Mouse (Mus musculus) liver, embryonic 16.5 days (tissue): ENCODE results near the gene Cyp46a1. TPM values are rescaled to one million over a fixed set of nuclear protein-coding genes. Genes with fewer than 3 reads are reported as not detected.

Source experiments
- ATAC-seq: fragments of 200-750 bp; cut with Nextera tagmentation; 2 replicates; pipeline ENCODE4 v1.8.0; 2017; ENCODE audit warnings: low read depth, mild to moderate bottlenecking, moderate number of reproducible peaks, moderate library complexity
- H3K27ac ChIP-seq: fragments of 300-500 bp; sonication (generic); 2 replicates; pipeline ENCODE4 v1.5.1; 2014; ENCODE audit warnings: mild to moderate bottlenecking, low read length
- H3K27me3 ChIP-seq: fragments of 300-500 bp; sonication (generic); 2 replicates; pipeline ENCODE4 v1.6.1; 2014; ENCODE audit warnings: low read depth, low read length, mixed read lengths; ENCODE audit not compliant: control insufficient read depth, insufficient read depth
- H3K36me3 ChIP-seq: fragments of 300-500 bp; sonication (generic); 2 replicates; pipeline ENCODE4 v1.6.1; 2014; ENCODE audit warnings: mild to moderate bottlenecking; ENCODE audit not compliant: control insufficient read depth, insufficient read depth
- H3K4me1 ChIP-seq: fragments of 300-500 bp; sonication (generic); 2 replicates; pipeline ENCODE4 v1.6.1; 2014; ENCODE audit warnings: low read depth, low read length, mixed read lengths; ENCODE audit not compliant: control insufficient read depth
- H3K4me2 ChIP-seq: fragments of 300-500 bp; sonication (generic); 2 replicates; pipeline ENCODE4 v1.6.1; 2014; ENCODE audit warnings: low read depth, low read length, mixed read lengths
- H3K4me3 ChIP-seq: fragments of 300-500 bp; sonication (generic); 2 replicates; pipeline ENCODE4 v1.5.1; 2014; ENCODE audit warnings: low read depth, mild to moderate bottlenecking, low read length
- H3K9ac ChIP-seq: fragments of 300-500 bp; sonication (generic); 2 replicates; pipeline ENCODE4 v1.6.1; 2014; ENCODE audit warnings: low read depth, low read length
- H3K9me3 ChIP-seq: fragments of 300-500 bp; sonication (generic); replicated peaks from 2 replicates; pipeline ENCODE4 v1.6.1; 2016; ENCODE audit warnings: low read length; ENCODE audit not compliant: control insufficient read depth
- WGBS: fragments of 180-500 bp; shearing (Covaris S2); extraction: QIAGEN DNeasy Blood & Tissue Kit; methylation state at CpG from one replicate; pipeline ENCODE4 v1.1.7; 2014; ENCODE audit not compliant: insufficient replicate concordance; 5-methylcytosine and 5-hydroxymethylcytosine counted together
- polyA plus RNA-seq: library from polyadenylated mRNA; unstranded; fragments of >200 nt; fragmentation: Nextera tagmentation; extraction: Ambion mirVana; gene quantifications from 2 replicates; pipeline ENCODE4 v1.2.1, GENCODE M21; 2015

The Cyp46a1 gene
- polyA plus RNA-seq, 1 experiment from 2014 or later = 0.25 TPM

- H3K36me3 ChIP-seq = no peaks in the 10 kb centered on the region
- WGBS = 64% methylated on average over 3 of the region's 3 CpGs
- H3K4me2 ChIP-seq = no peak overlapping the region
- H3K27me3 ChIP-seq = no peaks in the 10 kb centered on the region
- H3K9ac ChIP-seq = no peak overlapping the region
- no peak overlapping the region for H3K4me3 ChIP-seq
- ATAC-seq = no peak
- no peak overlapping the region for H3K27ac ChIP-seq
- no peaks in the 10 kb centered on the region for H3K4me1 ChIP-seq
- no peaks in the 10 kb centered on the region for H3K9me3 ChIP-seq
Measured at GRCm38 (mm10) chr12:108294620-108295019, 39.6 kb upstream of the Cyp46a1 start.

- Histone ChIP-seq H3K27ac (no peak overlapping the region), H3K36me3 (no peaks in the 10 kb centered on the region), H3K4me3 (no peak overlapping the region), H3K9ac (no peak overlapping the region), H3K27me3 (no peaks in the 10 kb centered on the region), H3K9me3 (no peaks in the 10 kb centered on the region), H3K4me1 (no peaks in the 10 kb centered on the region), H3K4me2 (no peak overlapping the region)
- WGBS = 59% methylated on average over 6 of the region's 6 CpGs
- no peak for ATAC-seq
Measured at GRCm38 (mm10) chr12:108297033-108297432, 37.1 kb upstream of the Cyp46a1 start.

DNA sequence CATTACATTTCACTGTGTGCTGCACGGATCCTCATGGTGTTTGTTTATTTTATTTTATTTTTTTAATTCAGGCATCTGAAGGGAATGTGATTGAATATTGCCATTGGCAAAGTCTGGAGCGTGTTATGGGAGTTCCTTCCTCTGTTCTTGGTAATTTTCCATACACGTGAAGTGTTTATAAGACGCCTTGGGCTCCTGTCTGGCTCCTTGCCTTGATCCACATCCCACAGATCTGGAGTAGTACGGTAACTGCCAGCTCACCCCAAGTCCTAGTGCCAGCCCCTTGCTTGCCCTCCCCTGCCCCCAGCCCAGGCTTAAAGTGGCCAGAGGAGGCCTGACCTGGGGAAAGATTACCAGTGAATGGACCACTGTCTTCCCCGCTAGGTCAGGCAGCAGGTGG, 33.2 kb upstream of the Cyp46a1 start:
- no peak for ATAC-seq
- WGBS = 61% methylated on average over 6 of the region's 6 CpGs
- Histone ChIP-seq H3K4me1 (no peaks in the 10 kb centered on the region), H3K9ac (no peak overlapping the region), H3K27ac (no peak overlapping the region), H3K9me3 (no peaks in the 10 kb centered on the region), H3K4me2 (no peak overlapping the region), H3K27me3 (peaks cover 16% of the 10 kb centered on the region), H3K4me3 (no peak overlapping the region), H3K36me3 (no peaks in the 10 kb centered on the region)

DNA sequence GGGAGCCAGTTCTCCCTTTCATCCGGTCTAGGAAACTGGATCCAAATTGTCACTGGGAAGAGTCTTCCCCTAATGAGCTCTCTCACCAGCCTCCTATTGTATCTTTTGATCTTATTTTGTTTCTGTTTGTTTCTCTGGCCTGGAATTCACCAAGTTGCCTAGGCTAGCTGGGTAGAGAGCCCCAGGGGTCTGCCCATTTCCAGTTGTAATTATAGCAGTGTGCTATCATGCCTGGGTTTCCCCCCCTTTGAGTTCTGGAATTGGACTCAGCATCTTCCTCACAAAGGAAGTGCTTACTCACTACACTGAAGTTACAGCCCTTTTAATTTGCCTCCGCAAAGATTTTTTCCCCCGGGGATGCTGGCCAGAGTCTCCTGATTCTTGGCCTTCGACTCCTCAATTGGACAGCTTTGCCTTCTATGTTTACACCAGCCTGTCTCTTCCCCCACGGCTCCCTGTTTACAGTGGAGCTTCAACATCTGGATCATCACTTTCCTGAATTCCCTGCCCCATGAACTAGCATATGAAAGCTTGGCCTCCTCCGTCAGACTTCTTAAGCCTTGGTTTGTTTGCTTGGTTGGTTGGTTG, 30.3 kb upstream of the Cyp46a1 start:
- 39% methylated on average over 6 of the region's 6 CpGs for WGBS
- Histone ChIP-seq H3K9ac (no peak overlapping the region), H3K27ac (no peak overlapping the region), H3K4me1 (no peaks in the 10 kb centered on the region), H3K9me3 (no peaks in the 10 kb centered on the region), H3K4me2 (no peak overlapping the region), H3K4me3 (no peak overlapping the region), H3K27me3 (peaks cover 29% of the 10 kb centered on the region), H3K36me3 (no peaks in the 10 kb centered on the region)
- ATAC-seq = no peak

DNA sequence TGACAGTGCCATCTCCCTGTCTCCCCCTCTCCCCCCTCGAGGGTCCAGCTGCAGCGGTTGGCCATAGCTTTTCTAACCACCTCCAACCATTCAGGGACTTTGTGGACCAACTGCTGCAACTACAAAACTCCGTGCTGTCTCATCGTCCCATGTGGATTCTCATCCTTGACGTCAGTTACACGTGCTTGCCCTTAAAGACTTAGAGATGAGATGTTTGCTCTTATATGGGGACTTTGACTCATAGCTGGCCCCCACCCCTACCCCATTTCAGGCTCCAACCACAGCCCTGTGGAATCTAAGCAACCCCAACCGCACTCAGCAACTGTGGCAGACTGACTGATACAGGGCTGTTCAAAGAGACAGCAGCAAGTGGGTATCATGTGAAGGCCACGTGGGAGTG, 29.0 kb upstream of the Cyp46a1 start:
- H3K36me3 ChIP-seq = no peaks in the 10 kb centered on the region
- no peak for ATAC-seq
- no peak overlapping the region for H3K4me3 ChIP-seq
- WGBS = 59% methylated on average over 8 of the region's 8 CpGs
- no peak overlapping the region for H3K4me2 ChIP-seq
- peaks cover 29% of the 10 kb centered on the region for H3K27me3 ChIP-seq
- H3K27ac ChIP-seq = no peak overlapping the region
- no peaks in the 10 kb centered on the region for H3K9me3 ChIP-seq
- H3K4me1 ChIP-seq = no peaks in the 10 kb centered on the region
- H3K9ac ChIP-seq = no peak overlapping the region

GRCm38 (mm10) chr12:108305812-108306794, 28.1 kb upstream of the Cyp46a1 start, which contains the start of gene Hhipl1:
Gene Hhipl1 (plus strand): TSS chr12:108306270.
- Histone ChIP-seq H3K4me2 (peak within 1 kb of the TSS; percentile 55), H3K27ac (no peak within 1 kb of the TSS), H3K27me3 (peaks cover 29% of the 10 kb centered on the region), H3K36me3 (no peaks in the 10 kb centered on the region), H3K4me3 (peak within 1 kb of the TSS; percentile 50), H3K9me3 (no peaks in the 10 kb centered on the region), H3K9ac (peak within 1 kb of the TSS; percentile 28; the same call in 1 of the 2 replicates), H3K4me1 (no peaks in the 10 kb centered on the region)
- WGBS = 4% methylated on average over 67 of the region's 67 CpGs
- ATAC-seq = peak; percentile 47; the same call in 1 of the 2 replicates

DNA sequence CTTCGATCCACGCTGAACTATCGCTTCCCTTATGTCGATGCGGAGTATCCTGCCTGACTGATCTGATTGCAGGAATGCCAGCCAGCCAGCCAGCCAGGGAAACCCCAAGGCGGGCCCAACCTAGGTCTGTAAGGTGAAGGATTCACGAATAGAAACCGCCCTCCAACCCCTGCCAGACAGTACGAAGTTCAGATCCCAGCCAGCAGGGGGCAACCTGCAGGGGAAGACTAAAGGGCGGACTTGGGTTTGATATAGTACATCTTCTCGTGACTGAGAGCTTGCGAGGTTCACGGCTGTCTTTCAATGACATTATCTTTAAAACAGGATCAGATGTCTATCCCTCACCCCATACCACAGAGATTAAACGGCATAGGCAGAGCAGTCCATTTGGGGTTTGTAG, 26.6 kb upstream of the Cyp46a1 start:
- Histone ChIP-seq H3K4me2 (no peak overlapping the region), H3K27me3 (peaks cover 29% of the 10 kb centered on the region), H3K27ac (no peak overlapping the region), H3K36me3 (no peaks in the 10 kb centered on the region), H3K9me3 (no peaks in the 10 kb centered on the region), H3K4me3 (no peak overlapping the region), H3K4me1 (no peaks in the 10 kb centered on the region), H3K9ac (no peak overlapping the region)
- WGBS = 15% methylated on average over 14 of the region's 14 CpGs
- ATAC-seq = no peak

- H3K27me3 ChIP-seq = peaks cover 29% of the 10 kb centered on the region
- no peak overlapping the region for H3K4me3 ChIP-seq
- H3K9ac ChIP-seq = no peak overlapping the region
- no peak overlapping the region for H3K27ac ChIP-seq
- no peak for ATAC-seq
- WGBS = 73% methylated on average over 16 of the region's 16 CpGs
- H3K9me3 ChIP-seq = no peaks in the 10 kb centered on the region
- H3K36me3 ChIP-seq = no peaks in the 10 kb centered on the region
- H3K4me2 ChIP-seq = no peak overlapping the region
- no peaks in the 10 kb centered on the region for H3K4me1 ChIP-seq
Measured at GRCm38 (mm10) chr12:108308363-108308856, 25.8 kb upstream of the Cyp46a1 start.
